Mouse (Mus musculus) hindlimb bud, embryonic 11.5 days (tissue): Measurements from ENCODE around the gene 1520401A03Rik.
A peak's percentile ranks its signal among the peaks of the same experiment; 100 is the strongest.

Source experiments
- DNase-seq: peaks from one replicate; pipeline ENCODE4 v3.0.0-alpha.2; 2012; ENCODE audit warnings: low read depth, low spot score; ENCODE audit errors: extremely low spot score

1520401A03Rik gene

GRCm38 (mm10) chr17:23704741-23705140 lies 17.8 kb downstream of the 1520401A03Rik start:
- no peak for DNase-seq

- DNase-seq: no peak
Measured at GRCm38 (mm10) chr17:23703301-23703700, 19.3 kb downstream of the 1520401A03Rik start.

- DNase-seq: no peak
Measured at GRCm38 (mm10) chr17:23700079-23700478, 22.5 kb downstream of the 1520401A03Rik start.

- DNase-seq: no peak
Measured at GRCm38 (mm10) chr17:23699131-23700077, 23.2 kb downstream of the 1520401A03Rik start.

GRCm38 (mm10) chr17:23695801-23696200 lies 26.8 kb downstream of the 1520401A03Rik start:
- DNase-seq: no peak

- no peak for DNase-seq
Measured at GRCm38 (mm10) chr17:23694491-23694890, 28.1 kb downstream of the 1520401A03Rik start.

- no peak for DNase-seq
Measured at GRCm38 (mm10) chr17:23683856-23684672, 38.5 kb downstream of the 1520401A03Rik start, which contains the start of gene Cldn9. Cldn9 (minus strand) TSS chr17:23684026.

GRCm38 (mm10) chr17:23683226-23683625 lies 39.4 kb downstream of the 1520401A03Rik start:
- DNase-seq: no peak

GRCm38 (mm10) chr17:23682530-23682929 lies 40.1 kb downstream of the 1520401A03Rik start:
- no peak for DNase-seq

GRCm38 (mm10) chr17:23682092-23682491 lies 40.5 kb downstream of the 1520401A03Rik start:
- DNase-seq: no peak

- DNase-seq: no peak
Measured at GRCm38 (mm10) chr17:23681086-23681485, 41.5 kb downstream of the 1520401A03Rik start.

- DNase-seq: no peak
Measured at GRCm38 (mm10) chr17:23680336-23680735, 42.2 kb downstream of the 1520401A03Rik start.

GRCm38 (mm10) chr17:23679127-23679835 lies 43.3 kb downstream of the 1520401A03Rik start, which contains the start of gene Cldn6:
Cldn6 (plus strand) TSS chr17:23679249.
- DNase-seq: no peak

GRCm38 (mm10) chr17:23677236-23677679 lies 45.3 kb downstream of the 1520401A03Rik start, which contains the start of gene Tnfrsf12a:
Tnfrsf12a (minus strand) TSS chr17:23677468.
- no peak for DNase-seq

GRCm38 (mm10) chr17:23676473-23677031 lies 46.0 kb downstream of the 1520401A03Rik start:
- DNase-seq: no peak

- DNase-seq: no peak
Measured at GRCm38 (mm10) chr17:23675564-23676281, 46.9 kb downstream of the 1520401A03Rik start.

GRCm38 (mm10) chr17:23675127-23675526 lies 47.5 kb downstream of the 1520401A03Rik start:
- DNase-seq: no peak

- DNase-seq: no peak
Measured at GRCm38 (mm10) chr17:23674271-23674952, 48.2 kb downstream of the 1520401A03Rik start.

GRCm38 (mm10) chr17:23673424-23674073 lies 49.0 kb downstream of the 1520401A03Rik start, which contains the start of the genes Hcfc1r1 and Thoc6:
Hcfc1r1 (plus strand) TSS chr17:23673596.
Thoc6 (minus strand) TSS chr17:23673882.
- DNase-seq: peak; percentile 93
